Mouse (Mus musculus): ENCODE measurements at regions not wholly inside any gene's neighbourhood (a gene's known extent, or its start where the extent isn't known, plus 50 kb on each side); places are given as distances from the start of the nearest gene placed in this dataset.

GRCm38 (mm10) chr6:11647651-11648050 is 259.6 kb downstream of the Ndufa4 start:
- WGBS = 43% methylated on average over 1 of the region's 1 CpGs
- TF ChIP-seq CTCF (IDR thresholded peaks at IDR 0.05; ENCODE audit: low read depth) (no peak), EP300 (IDR thresholded peaks at IDR 0.05; ENCODE audit: low read depth) (no peak)

GRCm38 (mm10) chr6:11613331-11613730 is 294.0 kb downstream of the Ndufa4 start:
- Histone ChIP-seq H3K9ac (replicated peaks; ENCODE audit: low read depth, low read length) (no peak overlapping the region), H3K27ac (ENCODE audit: low read depth) (no peak overlapping the region), H3K4me3 (ENCODE audit: low read depth, low read length) (no peak overlapping the region), H3K4me1 (ENCODE audit: control insufficient read depth, insufficient read depth) (no peaks in the 10 kb centered on the region), H3K9me3 (replicated peaks; ENCODE audit: control insufficient read depth, low read length) (no peaks in the 10 kb centered on the region), H3K4me2 (ENCODE audit: low read depth, low read length) (no peak overlapping the region), H3K27me3 (ENCODE audit: control insufficient read depth, insufficient read depth, low read length) (no peaks in the 10 kb centered on the region), H3K36me3 (replicated peaks; ENCODE audit: control insufficient read depth, insufficient read depth, low read length) (no peaks in the 10 kb centered on the region)
- ATAC-seq (ENCODE audit: insufficient read depth, low read depth) (no peak), DNase-seq (ENCODE audit: low spot score) (no peak)
- WGBS = 62% methylated on average over 4 of the region's 4 CpGs
- no peak for TF ChIP-seq CTCF (IDR thresholded peaks at IDR 0.05; ENCODE audit: low read depth)
- no peak for TF ChIP-seq EP300 (IDR thresholded peaks at IDR 0.05; ENCODE audit: low read depth)

More at GRCm38 (mm10) chr6:11647651-11648050, 259.6 kb downstream of the Ndufa4 start:
- Histone ChIP-seq H3K4me1 (ENCODE audit: control insufficient read depth, insufficient read depth) (no peaks in the 10 kb centered on the region), H3K27me3 (ENCODE audit: control insufficient read depth, insufficient read depth, low read length) (no peaks in the 10 kb centered on the region), H3K9me3 (replicated peaks; ENCODE audit: control insufficient read depth, low read length) (no peaks in the 10 kb centered on the region), H3K4me3 (ENCODE audit: low read depth, low read length) (no peak overlapping the region), H3K4me2 (ENCODE audit: low read depth, low read length) (no peak overlapping the region), H3K9ac (replicated peaks; ENCODE audit: low read depth, low read length) (no peak overlapping the region), H3K36me3 (replicated peaks; ENCODE audit: control insufficient read depth, insufficient read depth, low read length) (no peaks in the 10 kb centered on the region), H3K27ac (ENCODE audit: low read depth) (no peak overlapping the region)
- no peak for DNase-seq (ENCODE audit: low spot score)
- ATAC-seq (ENCODE audit: insufficient read depth, low read depth) = no peak

GRCm38 (mm10) chr6:11608214-11608613 is 299.1 kb downstream of the Ndufa4 start:
- Histone ChIP-seq H3K9me3 (replicated peaks; ENCODE audit: control insufficient read depth, low read length) (no peaks in the 10 kb centered on the region), H3K4me3 (ENCODE audit: low read depth, low read length) (no peak overlapping the region), H3K4me2 (ENCODE audit: low read depth, low read length) (no peak overlapping the region), H3K9ac (replicated peaks; ENCODE audit: low read depth, low read length) (no peak overlapping the region), H3K4me1 (ENCODE audit: control insufficient read depth, insufficient read depth) (no peaks in the 10 kb centered on the region), H3K27ac (ENCODE audit: low read depth) (no peak overlapping the region), H3K27me3 (ENCODE audit: control insufficient read depth, insufficient read depth, low read length) (no peaks in the 10 kb centered on the region), H3K36me3 (replicated peaks; ENCODE audit: control insufficient read depth, insufficient read depth, low read length) (no peaks in the 10 kb centered on the region)
- ATAC-seq (ENCODE audit: insufficient read depth, low read depth) (no peak), DNase-seq (ENCODE audit: low spot score) (no peak)
- no peak for TF ChIP-seq EP300 (IDR thresholded peaks at IDR 0.05; ENCODE audit: low read depth)
- no peak for TF ChIP-seq CTCF (IDR thresholded peaks at IDR 0.05; ENCODE audit: low read depth)

DNA sequence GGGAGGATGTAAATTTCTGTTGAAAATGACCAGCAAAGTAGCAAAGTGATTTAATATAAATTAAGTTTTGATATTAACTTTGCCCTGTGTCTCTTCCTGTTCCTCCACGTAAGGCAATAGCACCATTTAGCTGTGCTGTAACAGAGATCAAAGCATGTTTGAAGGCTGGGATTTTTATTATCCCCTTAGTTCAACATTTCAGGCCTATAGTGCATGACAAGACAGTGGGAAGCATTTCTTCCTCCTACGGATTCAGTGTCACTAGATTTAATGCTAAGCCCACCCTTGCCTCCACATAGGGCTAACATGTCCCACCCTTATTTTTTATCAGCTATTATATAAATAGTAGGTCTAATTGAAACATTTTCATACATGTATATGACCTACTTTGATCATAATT is 299.6 kb downstream of the Ndufa4 start:
- Histone ChIP-seq H3K4me2 (ENCODE audit: low read depth, low read length) (no peak overlapping the region), H3K9ac (replicated peaks; ENCODE audit: low read depth, low read length) (no peak overlapping the region), H3K36me3 (replicated peaks; ENCODE audit: control insufficient read depth, insufficient read depth, low read length) (no peaks in the 10 kb centered on the region), H3K4me3 (ENCODE audit: low read depth, low read length) (no peak overlapping the region), H3K27ac (ENCODE audit: low read depth) (no peak overlapping the region), H3K27me3 (ENCODE audit: control insufficient read depth, insufficient read depth, low read length) (no peaks in the 10 kb centered on the region), H3K9me3 (replicated peaks; ENCODE audit: control insufficient read depth, low read length) (no peaks in the 10 kb centered on the region), H3K4me1 (ENCODE audit: control insufficient read depth, insufficient read depth) (no peaks in the 10 kb centered on the region)
- WGBS = 72% methylated on average over 2 of the region's 2 CpGs
- no peak for TF ChIP-seq CTCF (IDR thresholded peaks at IDR 0.05; ENCODE audit: low read depth)
- no peak for TF ChIP-seq EP300 (IDR thresholded peaks at IDR 0.05; ENCODE audit: low read depth)
- DNase-seq (ENCODE audit: low spot score) (no peak), ATAC-seq (ENCODE audit: insufficient read depth, low read depth) (no peak)

- 69% methylated on average over 3 of the region's 3 CpGs for WGBS
- Histone ChIP-seq H3K27ac (ENCODE audit: low read depth) (no peak overlapping the region), H3K4me1 (ENCODE audit: control insufficient read depth, insufficient read depth) (no peaks in the 10 kb centered on the region), H3K36me3 (replicated peaks; ENCODE audit: control insufficient read depth, insufficient read depth, low read length) (no peaks in the 10 kb centered on the region), H3K9ac (replicated peaks; ENCODE audit: low read depth, low read length) (no peak overlapping the region), H3K27me3 (ENCODE audit: control insufficient read depth, insufficient read depth, low read length) (no peaks in the 10 kb centered on the region), H3K9me3 (replicated peaks; ENCODE audit: control insufficient read depth, low read length) (no peaks in the 10 kb centered on the region), H3K4me2 (ENCODE audit: low read depth, low read length) (no peak overlapping the region), H3K4me3 (ENCODE audit: low read depth, low read length) (no peak overlapping the region)
- TF ChIP-seq EP300 (IDR thresholded peaks at IDR 0.05; ENCODE audit: low read depth) (no peak), CTCF (IDR thresholded peaks at IDR 0.05; ENCODE audit: low read depth) (no peak)
- no peak for ATAC-seq (ENCODE audit: insufficient read depth, low read depth)
- DNase-seq (ENCODE audit: low spot score) = no peak
Measured at GRCm38 (mm10) chr6:11606055-11606454, 301.2 kb downstream of the Ndufa4 start.

DNA sequence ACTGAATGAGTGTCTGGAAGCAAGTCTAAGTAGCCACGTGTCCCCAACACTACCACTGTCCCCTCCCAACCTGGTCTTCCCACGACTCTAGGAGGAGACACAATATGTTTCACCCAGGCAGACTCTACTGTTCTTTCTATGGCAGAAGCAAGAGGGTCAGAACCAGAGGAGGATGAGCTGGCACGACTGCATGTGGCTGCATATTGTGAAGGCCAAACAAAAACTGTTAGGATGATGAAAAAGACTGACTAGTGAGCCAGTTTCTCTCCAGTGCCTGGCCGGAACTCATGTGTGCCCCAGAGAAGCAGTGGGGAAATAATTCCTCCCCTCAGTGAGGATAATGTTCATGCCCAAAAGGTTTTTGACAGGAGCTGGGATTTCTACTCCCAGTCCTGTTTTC is 301.8 kb downstream of the Ndufa4 start:
- Histone ChIP-seq H3K9me3 (replicated peaks; ENCODE audit: control insufficient read depth, low read length) (no peaks in the 10 kb centered on the region), H3K4me2 (ENCODE audit: low read depth, low read length) (no peak overlapping the region), H3K36me3 (replicated peaks; ENCODE audit: control insufficient read depth, insufficient read depth, low read length) (no peaks in the 10 kb centered on the region), H3K4me3 (ENCODE audit: low read depth, low read length) (no peak overlapping the region), H3K4me1 (ENCODE audit: control insufficient read depth, insufficient read depth) (no peaks in the 10 kb centered on the region), H3K9ac (replicated peaks; ENCODE audit: low read depth, low read length) (no peak overlapping the region), H3K27ac (ENCODE audit: low read depth) (no peak overlapping the region), H3K27me3 (ENCODE audit: control insufficient read depth, insufficient read depth, low read length) (no peaks in the 10 kb centered on the region)
- ATAC-seq (ENCODE audit: insufficient read depth, low read depth) = no peak
- TF ChIP-seq EP300 (IDR thresholded peaks at IDR 0.05; ENCODE audit: low read depth) (no peak), CTCF (IDR thresholded peaks at IDR 0.05; ENCODE audit: low read depth) (no peak)
- WGBS = 54% methylated on average over 4 of the region's 4 CpGs
- no peak for DNase-seq (ENCODE audit: low spot score)

All from heart, postnatal 0 days (tissue).